Mouse (Mus musculus) lung, embryonic 15.5 days (tissue): ENCODE measurements around the gene Gh. TPM values are rescaled to one million over a fixed set of nuclear protein-coding genes. Genes with fewer than 3 reads are reported as not detected.

Source experiments
- ATAC-seq: fragments of 200-750 bp; cut with Nextera tagmentation; 2 replicates; pipeline ENCODE4 v1.8.0; 2017; ENCODE audit warnings: moderate number of reproducible peaks, borderline replicate concordance; ENCODE audit not compliant: low FRiP score, low TSS enrichment; ENCODE audit errors: extremely low read depth
- H3K27ac ChIP-seq: fragments of 300-500 bp; sonication (generic); 2 replicates; pipeline ENCODE4 v1.5.1; 2015; ENCODE audit warnings: moderate library complexity, mild to moderate bottlenecking, inconsistent platforms
- H3K27me3 ChIP-seq: fragments of 300-500 bp; sonication (generic); 2 replicates; pipeline ENCODE4 v1.6.1; 2015; ENCODE audit warnings: inconsistent platforms
- H3K36me3 ChIP-seq: fragments of 300-500 bp; sonication (generic); 2 replicates; pipeline ENCODE4 v1.6.1; 2015; ENCODE audit warnings: inconsistent platforms
- H3K4me1 ChIP-seq: fragments of 300-500 bp; sonication (generic); 2 replicates; pipeline ENCODE4 v1.6.1; 2015; ENCODE audit warnings: inconsistent platforms
- H3K4me2 ChIP-seq: fragments of 300-500 bp; sonication (generic); 2 replicates; pipeline ENCODE4 v1.6.1; 2015; ENCODE audit warnings: inconsistent platforms, mild to moderate bottlenecking, moderate library complexity
- H3K4me3 ChIP-seq: fragments of 300-500 bp; sonication (generic); 2 replicates; pipeline ENCODE4 v1.5.1; 2015; ENCODE audit warnings: mild to moderate bottlenecking, inconsistent platforms
- H3K9ac ChIP-seq: fragments of 300-500 bp; sonication (generic); 2 replicates; pipeline ENCODE4 v1.6.1; 2015; ENCODE audit warnings: inconsistent platforms
- H3K9me3 ChIP-seq: fragments of 300-500 bp; sonication (generic); 2 replicates; pipeline ENCODE4 v1.6.1; 2016; ENCODE audit warnings: inconsistent platforms
- WGBS: fragments of 180-500 bp; shearing (Covaris S2); methylation state at CpG from one replicate; pipeline ENCODE4 v1.1.7; 2015; 5-methylcytosine and 5-hydroxymethylcytosine counted together
- polyA plus RNA-seq: library from polyadenylated mRNA; unstranded; fragments of >200 nt; fragmentation: Nextera tagmentation; extraction: Ambion mirVana; gene quantifications from 2 replicates; pipeline ENCODE4 v1.2.1, GENCODE M21; 2015

Gene Gh
- polyA plus RNA-seq, 1 experiment from 2014 or later, result not detected

- 4% methylated on average over 25 of the region's 25 CpGs for WGBS
- H3K9ac ChIP-seq, result no peak within 1 kb of the TSS
- peak; percentile 19; the same call in 1 of the 2 replicates for ATAC-seq
- peak within 1 kb of the TSS; percentile 47 for H3K4me2 ChIP-seq
- H3K27me3 ChIP-seq, result no peaks in the 10 kb centered on the region
- peak within 1 kb of the TSS; percentile 87 for H3K27ac ChIP-seq
- no peaks in the 10 kb centered on the region for H3K9me3 ChIP-seq
- H3K36me3 ChIP-seq, result no peaks in the 10 kb centered on the region
- H3K4me1 ChIP-seq, result peaks cover 33% of the 10 kb centered on the region
- H3K4me3 ChIP-seq, result peak within 1 kb of the TSS; percentile 7; the same call in 1 of the 2 replicates
Observed at GRCm38 (mm10) chr11:106276454-106276853, 25.2 kb downstream of the Gh start, which contains the start of gene Tcam1. Gene Tcam1, plus strand, starts transcription at chr11:106276672.

GRCm38 (mm10) chr11:106274971-106275411, 26.7 kb downstream of the Gh start:
- H3K4me2 ChIP-seq, result no peak overlapping the region; the same call in 1 of the 2 replicates
- ATAC-seq, result peak; percentile 40
- H3K27ac ChIP-seq, result peak overlapping the region; percentile 87
- no peaks in the 10 kb centered on the region for H3K27me3 ChIP-seq
- no peaks in the 10 kb centered on the region for H3K9me3 ChIP-seq
- no peak overlapping the region for H3K4me3 ChIP-seq
- no peaks in the 10 kb centered on the region for H3K36me3 ChIP-seq
- H3K9ac ChIP-seq, result no peak overlapping the region
- WGBS, result 39% methylated on average over 7 of the region's 7 CpGs
- H3K4me1 ChIP-seq, result peaks cover 48% of the 10 kb centered on the region

- H3K27ac ChIP-seq, result peak overlapping the region; percentile 87
- ATAC-seq, result no peak
- no peak overlapping the region for H3K9ac ChIP-seq
- H3K9me3 ChIP-seq, result no peaks in the 10 kb centered on the region
- no peaks in the 10 kb centered on the region for H3K27me3 ChIP-seq
- H3K4me3 ChIP-seq, result no peak overlapping the region
- no peaks in the 10 kb centered on the region for H3K36me3 ChIP-seq
- H3K4me2 ChIP-seq, result no peak overlapping the region
- WGBS, result 84% methylated on average over 1 of the region's 1 CpGs
- H3K4me1 ChIP-seq, result peaks cover 51% of the 10 kb centered on the region
Observed at GRCm38 (mm10) chr11:106274374-106274773, 27.3 kb downstream of the Gh start.

GRCm38 (mm10) chr11:106273811-106274210, 27.9 kb downstream of the Gh start:
- no peaks in the 10 kb centered on the region for H3K27me3 ChIP-seq
- WGBS, result 93% methylated on average over 6 of the region's 6 CpGs
- H3K4me3 ChIP-seq, result peak overlapping the region; percentile 90; the same call in 1 of the 2 replicates
- H3K4me2 ChIP-seq, result peak overlapping the region; percentile 78; the same call in 1 of the 2 replicates
- peaks cover 57% of the 10 kb centered on the region for H3K4me1 ChIP-seq
- H3K9me3 ChIP-seq, result no peaks in the 10 kb centered on the region
- no peak for ATAC-seq
- H3K36me3 ChIP-seq, result no peaks in the 10 kb centered on the region
- peak overlapping the region; percentile 87 for H3K27ac ChIP-seq
- H3K9ac ChIP-seq, result no peak overlapping the region

GRCm38 (mm10) chr11:106273311-106273684, 28.4 kb downstream of the Gh start:
- H3K4me1 ChIP-seq, result peaks cover 62% of the 10 kb centered on the region
- no peaks in the 10 kb centered on the region for H3K27me3 ChIP-seq
- ATAC-seq, result no peak
- WGBS, result 7% methylated on average over 16 of the region's 16 CpGs
- peak overlapping the region; percentile 87 for H3K27ac ChIP-seq
- no peaks in the 10 kb centered on the region for H3K9me3 ChIP-seq
- peak overlapping the region; percentile 90 for H3K4me3 ChIP-seq
- no peaks in the 10 kb centered on the region for H3K36me3 ChIP-seq
- H3K4me2 ChIP-seq, result peak overlapping the region; percentile 78
- peak overlapping the region; percentile 56 for H3K9ac ChIP-seq

GRCm38 (mm10) chr11:106272644-106273310, 28.9 kb downstream of the Gh start, which contains the start of gene Smarcd2:
Gene Smarcd2, minus strand, starts transcription at chr11:106272972.
- peaks cover 67% of the 10 kb centered on the region for H3K4me1 ChIP-seq
- under 1% methylated on average over 72 of the region's 72 CpGs for WGBS

GRCm38 (mm10) chr11:106271794-106272643, 29.6 kb downstream of the Gh start:
- Histone ChIP-seq H3K36me3 (peaks cover 7% of the 10 kb centered on the region), H3K4me2 (peak overlapping the region; percentile 71), H3K4me1 (peaks cover 74% of the 10 kb centered on the region), H3K27ac (peak overlapping the region; percentile 98), H3K4me3 (peak overlapping the region; percentile 90), H3K27me3 (no peaks in the 10 kb centered on the region), H3K9me3 (no peaks in the 10 kb centered on the region), H3K9ac (peak overlapping the region; percentile 96)
- ATAC-seq, result peak; percentile 27
- 1% methylated on average over 41 of the region's 41 CpGs for WGBS

More at GRCm38 (mm10) chr11:106272644-106273310, 28.9 kb downstream of the Gh start, which contains the start of gene Smarcd2:
- Histone ChIP-seq H3K36me3 (no peaks in the 10 kb centered on the region; the same call in 1 of the 2 replicates), H3K9ac (peak within 1 kb of the TSS; percentile 96), H3K4me3 (peak within 1 kb of the TSS; percentile 90), H3K4me2 (peak within 1 kb of the TSS; percentile 78), H3K9me3 (no peaks in the 10 kb centered on the region), H3K27me3 (no peaks in the 10 kb centered on the region), H3K27ac (peak within 1 kb of the TSS; percentile 98)
- peak; percentile 91 for ATAC-seq

GRCm38 (mm10) chr11:106271131-106271793, 30.4 kb downstream of the Gh start:
- peak overlapping the region; percentile 98 for H3K27ac ChIP-seq
- H3K9me3 ChIP-seq, result no peaks in the 10 kb centered on the region
- H3K27me3 ChIP-seq, result no peaks in the 10 kb centered on the region
- H3K4me2 ChIP-seq, result peak overlapping the region; percentile 71
- ATAC-seq, result no peak
- peaks cover 15% of the 10 kb centered on the region for H3K36me3 ChIP-seq
- peaks cover 72% of the 10 kb centered on the region for H3K4me1 ChIP-seq
- H3K4me3 ChIP-seq, result peak overlapping the region; percentile 90
- 21% methylated on average over 5 of the region's 5 CpGs for WGBS
- H3K9ac ChIP-seq, result peak overlapping the region; percentile 96

GRCm38 (mm10) chr11:106269060-106269431, 32.6 kb downstream of the Gh start:
- no peak for ATAC-seq
- peak overlapping the region; percentile 82 for H3K27ac ChIP-seq
- H3K4me3 ChIP-seq, result peak overlapping the region; percentile 20
- H3K9ac ChIP-seq, result peak overlapping the region; percentile 35
- 26% methylated on average over 3 of the region's 3 CpGs for WGBS
- peaks cover 37% of the 10 kb centered on the region for H3K36me3 ChIP-seq
- peaks cover 52% of the 10 kb centered on the region for H3K4me1 ChIP-seq
- H3K27me3 ChIP-seq, result no peaks in the 10 kb centered on the region
- peak overlapping the region; percentile 49 for H3K4me2 ChIP-seq
- no peaks in the 10 kb centered on the region for H3K9me3 ChIP-seq

GRCm38 (mm10) chr11:106268326-106269059, 33.2 kb downstream of the Gh start:
- Histone ChIP-seq H3K36me3 (peaks cover 43% of the 10 kb centered on the region), H3K27ac (peak overlapping the region; percentile 82), H3K4me1 (peaks cover 47% of the 10 kb centered on the region), H3K9me3 (no peaks in the 10 kb centered on the region), H3K9ac (peak overlapping the region; percentile 35), H3K27me3 (no peaks in the 10 kb centered on the region), H3K4me3 (peak overlapping the region; percentile 20), H3K4me2 (peak overlapping the region; percentile 49)
- ATAC-seq, result no peak
- 25% methylated on average over 8 of the region's 8 CpGs for WGBS

- H3K36me3 ChIP-seq, result peaks cover 49% of the 10 kb centered on the region
- H3K4me2 ChIP-seq, result peak overlapping the region; percentile 49
- no peak for ATAC-seq
Observed at GRCm38 (mm10) chr11:106267871-106268270, 33.8 kb downstream of the Gh start.

More at GRCm38 (mm10) chr11:106267871-106268270, 33.8 kb downstream of the Gh start:
- peaks cover 43% of the 10 kb centered on the region for H3K4me1 ChIP-seq
- no peaks in the 10 kb centered on the region for H3K9me3 ChIP-seq
- H3K9ac ChIP-seq, result no peak overlapping the region
- H3K27ac ChIP-seq, result peak overlapping the region; percentile 82
- 61% methylated on average over 5 of the region's 5 CpGs for WGBS
- H3K4me3 ChIP-seq, result 0 out of 2 replicates have a peak overlapping the region, but pooled peaks have one; percentile 20
- no peaks in the 10 kb centered on the region for H3K27me3 ChIP-seq
